Mouse (Mus musculus) lung, embryonic 15.5 days (tissue): ENCODE results near the gene Kctd10. TPM values are rescaled to one million over a fixed set of nuclear protein-coding genes. Genes with fewer than 3 reads are reported as not detected.
A peak's percentile ranks its signal among the peaks of the same experiment; 100 is the strongest.

ENCODE experiments used
- ATAC-seq: fragments of 200-750 bp; cut with Nextera tagmentation; 2 replicates; pipeline ENCODE4 v1.8.0; 2017; ENCODE audit warnings: moderate number of reproducible peaks, borderline replicate concordance; ENCODE audit not compliant: low FRiP score, low TSS enrichment; ENCODE audit errors: extremely low read depth
- H3K27ac ChIP-seq: fragments of 300-500 bp; sonication (generic); 2 replicates; pipeline ENCODE4 v1.5.1; 2015; ENCODE audit warnings: moderate library complexity, mild to moderate bottlenecking, inconsistent platforms
- H3K27me3 ChIP-seq: fragments of 300-500 bp; sonication (generic); 2 replicates; pipeline ENCODE4 v1.6.1; 2015; ENCODE audit warnings: inconsistent platforms
- H3K36me3 ChIP-seq: fragments of 300-500 bp; sonication (generic); 2 replicates; pipeline ENCODE4 v1.6.1; 2015; ENCODE audit warnings: inconsistent platforms
- H3K4me1 ChIP-seq: fragments of 300-500 bp; sonication (generic); 2 replicates; pipeline ENCODE4 v1.6.1; 2015; ENCODE audit warnings: inconsistent platforms
- H3K4me2 ChIP-seq: fragments of 300-500 bp; sonication (generic); 2 replicates; pipeline ENCODE4 v1.6.1; 2015; ENCODE audit warnings: inconsistent platforms, mild to moderate bottlenecking, moderate library complexity
- H3K4me3 ChIP-seq: fragments of 300-500 bp; sonication (generic); 2 replicates; pipeline ENCODE4 v1.5.1; 2015; ENCODE audit warnings: mild to moderate bottlenecking, inconsistent platforms
- H3K9ac ChIP-seq: fragments of 300-500 bp; sonication (generic); 2 replicates; pipeline ENCODE4 v1.6.1; 2015; ENCODE audit warnings: inconsistent platforms
- H3K9me3 ChIP-seq: fragments of 300-500 bp; sonication (generic); 2 replicates; pipeline ENCODE4 v1.6.1; 2016; ENCODE audit warnings: inconsistent platforms
- WGBS: fragments of 180-500 bp; shearing (Covaris S2); methylation state at CpG from one replicate; pipeline ENCODE4 v1.1.7; 2015; 5-methylcytosine and 5-hydroxymethylcytosine counted together
- polyA plus RNA-seq: library from polyadenylated mRNA; unstranded; fragments of >200 nt; fragmentation: Nextera tagmentation; extraction: Ambion mirVana; gene quantifications from 2 replicates; pipeline ENCODE4 v1.2.1, GENCODE M21; 2015

Kctd10 gene
- polyA plus RNA-seq, result 169 and 176 TPM in 2 replicates

DNA sequence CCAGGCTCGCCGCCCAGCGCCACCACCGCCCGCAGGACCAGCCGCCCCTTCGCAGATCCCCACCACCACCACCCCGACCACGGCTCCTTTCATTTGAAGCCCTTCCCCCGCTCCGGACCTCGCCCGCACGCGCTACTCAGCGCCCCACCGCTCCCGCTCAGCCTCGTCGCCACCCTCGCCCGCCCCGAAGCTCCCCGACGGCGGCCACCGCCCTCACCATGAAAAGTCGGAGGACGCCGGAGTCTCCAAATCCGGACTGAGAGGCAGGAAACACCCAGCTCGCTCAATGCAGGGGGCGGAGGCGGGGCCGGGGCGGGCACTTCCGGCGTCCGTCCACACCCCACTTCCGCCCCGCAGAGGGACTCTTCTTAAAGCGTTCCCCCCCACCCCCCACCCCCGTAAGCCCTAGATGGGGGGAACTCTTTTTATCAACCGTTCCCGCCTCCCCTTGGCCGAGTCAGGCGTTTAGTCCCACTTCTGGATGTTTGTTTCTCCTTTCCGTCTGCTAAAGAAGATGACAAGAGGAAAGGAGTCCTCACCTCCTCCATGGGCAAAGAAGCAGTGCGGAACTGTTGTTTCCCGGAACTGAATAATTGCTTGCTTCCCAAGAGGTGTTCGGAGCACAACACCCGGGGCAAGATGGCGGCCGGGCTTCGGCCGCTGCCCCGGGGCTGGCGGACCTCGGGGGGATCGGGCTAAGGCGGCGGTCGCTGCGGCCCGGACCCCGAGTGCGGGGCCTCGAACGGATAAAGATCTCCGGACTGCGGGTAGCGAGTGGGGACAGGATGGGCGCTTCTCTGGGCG lies at the start of gene Kctd10, which contains the start of gene Ube3b:
Kctd10 (minus strand) TSS at position 300 of the 804 bp plus-strand sequence.
Ube3b (plus strand) TSS at position 399 of the 804 bp plus-strand sequence.
- ATAC-seq, result peak; percentile 91
- Histone ChIP-seq H3K9ac (peak within 1 kb of the TSS; percentile 99), H3K36me3 (peaks cover 23% of the 10 kb centered on the region), H3K9me3 (no peaks in the 10 kb centered on the region), H3K27me3 (no peaks in the 10 kb centered on the region), H3K27ac (peak within 1 kb of the TSS; percentile 88), H3K4me1 (peaks cover 51% of the 10 kb centered on the region), H3K4me2 (peak within 1 kb of the TSS; percentile 75), H3K4me3 (peak within 1 kb of the TSS; percentile 89)
- under 1% methylated on average over 74 of the region's 74 CpGs for WGBS

DNA sequence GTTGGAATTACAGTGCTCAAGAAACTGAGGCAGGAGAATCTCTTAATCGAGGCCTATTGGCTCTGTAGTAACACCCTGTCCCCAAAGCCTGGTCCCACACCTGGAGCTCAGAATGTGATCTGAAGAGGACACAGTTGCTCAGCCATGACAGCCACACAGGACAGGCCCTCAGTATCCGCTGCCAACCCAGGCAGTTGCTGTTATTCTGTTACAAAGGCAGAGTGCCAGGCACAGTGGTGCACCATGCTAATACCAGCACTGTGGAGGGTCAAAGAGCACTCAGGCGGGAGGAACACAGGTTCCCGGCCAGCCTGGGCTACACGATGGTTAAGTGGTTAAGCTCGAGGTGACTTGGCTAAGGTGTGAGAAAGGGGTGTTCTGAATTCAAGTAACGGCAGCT lies 49.5 kb upstream of the Kctd10 start:
- no peak overlapping the region for H3K4me3 ChIP-seq
- no peak overlapping the region for H3K4me2 ChIP-seq
- H3K27me3 ChIP-seq, result no peaks in the 10 kb centered on the region
- H3K9ac ChIP-seq, result no peak overlapping the region
- no peak for ATAC-seq
- no peaks in the 10 kb centered on the region for H3K9me3 ChIP-seq
- no peaks in the 10 kb centered on the region for H3K36me3 ChIP-seq
- no peaks in the 10 kb centered on the region for H3K4me1 ChIP-seq
- WGBS, result 81% methylated on average over 7 of the region's 7 CpGs
- no peak overlapping the region for H3K27ac ChIP-seq

DNA sequence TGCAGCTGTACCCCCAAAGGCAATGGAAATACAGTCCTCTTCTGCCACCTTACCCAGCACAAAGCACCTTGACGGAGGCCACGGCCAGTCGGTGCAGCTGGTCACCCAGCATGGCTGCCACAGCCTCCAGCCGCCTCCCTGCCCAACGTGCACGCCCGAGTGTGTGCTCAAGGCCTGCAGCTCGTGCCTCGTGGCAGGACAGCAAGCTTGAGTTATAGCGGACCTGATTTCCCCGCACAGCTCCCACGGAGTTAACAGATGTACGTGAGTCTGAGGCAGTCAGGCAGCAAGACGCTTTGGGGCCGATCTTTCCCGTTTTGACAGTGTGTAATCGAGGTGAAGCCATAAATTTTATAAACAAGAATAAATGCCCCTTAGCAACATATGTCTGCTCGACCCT lies 48.3 kb upstream of the Kctd10 start:
- Histone ChIP-seq H3K4me1 (peaks cover 5% of the 10 kb centered on the region; the same call in 1 of the 2 replicates), H3K36me3 (no peaks in the 10 kb centered on the region), H3K27me3 (no peaks in the 10 kb centered on the region), H3K9me3 (no peaks in the 10 kb centered on the region), H3K4me2 (no peak overlapping the region), H3K27ac (no peak overlapping the region), H3K4me3 (no peak overlapping the region), H3K9ac (no peak overlapping the region)
- WGBS, result 56% methylated on average over 18 of the region's 18 CpGs
- ATAC-seq, result no peak

DNA sequence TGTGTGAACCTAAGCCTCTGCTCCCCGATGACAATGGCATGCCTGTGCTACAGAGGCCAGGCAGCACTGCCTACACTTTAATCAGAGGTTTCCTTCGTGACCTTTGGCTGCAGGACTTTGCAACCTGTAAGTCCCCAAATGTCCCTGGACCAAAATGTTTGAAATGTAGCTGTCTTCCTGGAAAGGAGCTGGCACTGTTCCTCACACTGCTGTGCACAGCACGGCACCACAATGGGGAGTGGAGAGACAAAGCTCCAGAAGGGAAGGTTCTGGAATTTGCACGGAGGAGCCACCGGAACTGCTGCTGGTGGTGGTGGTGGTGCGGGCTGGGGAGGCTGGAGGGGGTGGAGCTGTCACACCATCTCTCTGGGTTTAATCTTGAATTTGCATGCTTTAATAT lies 46.4 kb upstream of the Kctd10 start:
- WGBS, result 75% methylated on average over 6 of the region's 6 CpGs
- Histone ChIP-seq H3K4me2 (no peak overlapping the region), H3K4me1 (peaks cover 21% of the 10 kb centered on the region), H3K9me3 (no peaks in the 10 kb centered on the region), H3K27me3 (no peaks in the 10 kb centered on the region), H3K36me3 (no peaks in the 10 kb centered on the region), H3K4me3 (no peak overlapping the region), H3K9ac (no peak overlapping the region), H3K27ac (no peak overlapping the region)
- ATAC-seq, result no peak

DNA sequence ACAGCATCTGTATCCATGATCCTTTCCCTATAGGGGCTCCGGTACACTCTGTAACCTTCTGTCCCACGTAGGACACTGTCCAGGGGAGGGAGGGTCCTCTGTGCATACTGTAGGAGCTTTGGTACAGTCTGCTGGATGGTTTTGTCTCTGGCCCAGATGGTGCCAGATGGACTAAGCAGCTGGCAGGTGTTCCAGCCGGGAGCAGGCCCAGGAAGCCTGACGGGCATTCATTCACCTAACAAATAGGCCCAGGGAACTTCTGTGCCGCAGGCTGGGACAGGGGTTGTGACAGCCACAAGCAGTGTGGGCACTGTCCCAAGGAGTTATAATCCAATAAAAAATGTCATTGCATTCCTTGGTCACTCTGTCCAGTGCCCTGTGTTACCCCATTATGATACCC lies 43.7 kb upstream of the Kctd10 start:
- Histone ChIP-seq H3K4me1 (peaks cover 26% of the 10 kb centered on the region), H3K9ac (no peak overlapping the region), H3K4me3 (no peak overlapping the region), H3K9me3 (no peaks in the 10 kb centered on the region), H3K27ac (no peak overlapping the region), H3K36me3 (peaks cover 18% of the 10 kb centered on the region), H3K27me3 (no peaks in the 10 kb centered on the region), H3K4me2 (no peak overlapping the region)
- ATAC-seq, result no peak
- WGBS, result 79% methylated on average over 5 of the region's 5 CpGs

DNA sequence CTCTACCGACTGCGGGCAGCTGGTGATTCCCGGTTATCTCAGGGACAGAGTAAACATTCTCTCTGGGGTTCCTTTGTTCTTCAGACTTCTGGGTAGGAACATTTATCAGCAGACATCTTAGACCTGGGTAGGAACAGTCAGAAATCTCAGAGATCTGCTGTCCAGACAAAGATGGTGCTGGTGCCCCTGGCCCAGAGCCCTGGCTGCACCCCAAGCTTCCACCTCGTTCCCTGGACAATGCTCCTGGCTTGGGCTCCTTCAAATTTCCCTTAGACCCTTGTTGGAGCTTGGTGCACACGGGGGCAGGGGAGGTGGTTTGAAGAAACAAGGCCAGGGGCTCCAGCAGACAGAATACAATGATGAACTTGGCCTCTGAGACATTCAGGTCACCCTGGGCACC lies 42.3 kb upstream of the Kctd10 start:
- H3K4me3 ChIP-seq, result no peak overlapping the region
- H3K27me3 ChIP-seq, result no peaks in the 10 kb centered on the region
- no peak for ATAC-seq
- H3K9ac ChIP-seq, result no peak overlapping the region
- H3K9me3 ChIP-seq, result no peaks in the 10 kb centered on the region
- no peak overlapping the region for H3K27ac ChIP-seq
- H3K4me2 ChIP-seq, result peak overlapping the region; percentile 26; the same call in 1 of the 2 replicates
- peaks cover 26% of the 10 kb centered on the region for H3K4me1 ChIP-seq
- 18% methylated on average over 5 of the region's 5 CpGs for WGBS
- peaks cover 32% of the 10 kb centered on the region for H3K36me3 ChIP-seq

DNA sequence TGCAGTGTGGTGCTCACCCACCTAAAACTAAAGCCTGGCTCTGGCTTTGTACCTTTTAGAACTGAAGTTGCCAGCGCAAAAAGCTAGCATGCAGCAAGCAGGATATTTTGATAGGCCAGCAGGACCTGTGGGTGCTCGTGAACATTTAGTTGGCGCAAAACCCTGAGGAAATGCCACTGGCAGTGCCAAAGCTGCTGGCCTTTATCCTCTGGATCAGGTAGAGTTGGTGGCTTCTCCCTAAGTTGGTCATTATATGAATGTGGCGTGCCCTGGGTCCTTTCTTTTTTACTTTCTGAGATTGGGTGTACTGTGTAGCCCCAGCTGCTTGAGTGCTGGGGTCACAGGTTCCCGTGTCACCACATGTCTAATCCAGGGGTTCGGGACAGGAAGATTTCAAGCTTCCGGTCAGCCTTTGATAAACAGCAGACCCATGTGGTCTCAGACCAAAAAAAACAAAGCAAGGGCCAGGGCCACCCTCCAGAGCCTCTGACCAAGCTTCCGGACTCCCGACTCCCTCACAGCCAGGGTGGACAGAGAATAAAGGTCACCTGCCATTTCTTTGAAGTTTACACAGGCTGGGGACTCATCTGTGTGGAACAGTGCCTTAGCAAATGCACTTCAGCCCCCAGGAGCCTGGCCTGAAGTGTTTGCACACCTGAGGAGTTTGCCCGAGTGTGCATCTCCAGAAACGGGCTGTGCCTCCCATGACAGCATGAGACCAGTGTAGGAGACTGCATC lies 41.4 kb upstream of the Kctd10 start:
- H3K4me3 ChIP-seq, result no peak overlapping the region
- H3K4me1 ChIP-seq, result peaks cover 26% of the 10 kb centered on the region
- H3K27me3 ChIP-seq, result no peaks in the 10 kb centered on the region
- H3K27ac ChIP-seq, result no peak overlapping the region
- 0 out of 2 replicates have a peak, but pooled peaks have one; percentile 15 for ATAC-seq
- H3K9me3 ChIP-seq, result no peaks in the 10 kb centered on the region
- H3K4me2 ChIP-seq, result peak overlapping the region; percentile 26; the same call in 1 of the 2 replicates
- H3K36me3 ChIP-seq, result peaks cover 41% of the 10 kb centered on the region
- no peak overlapping the region for H3K9ac ChIP-seq
- WGBS, result 49% methylated on average over 11 of the region's 11 CpGs

DNA sequence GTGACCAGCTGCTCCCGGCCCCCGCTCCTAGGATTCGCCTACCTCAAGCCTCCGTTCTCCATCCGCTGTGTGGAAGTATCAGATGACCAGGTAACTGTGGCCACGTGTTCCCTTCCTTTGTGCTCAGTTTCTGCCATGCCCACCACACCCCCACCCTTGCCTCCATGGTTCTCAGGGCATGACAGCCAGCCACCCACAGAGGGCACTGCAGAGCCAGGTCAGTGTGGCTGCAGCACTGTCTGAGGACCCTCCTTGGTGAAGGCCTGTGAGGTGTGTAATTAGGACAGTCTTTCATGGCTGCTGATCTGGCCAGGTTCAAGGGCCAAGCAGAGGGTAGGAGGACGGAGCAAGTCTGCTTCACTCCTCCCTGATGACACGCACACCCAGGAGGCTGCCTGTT lies 38.2 kb upstream of the Kctd10 start:
- no peaks in the 10 kb centered on the region for H3K27me3 ChIP-seq
- no peaks in the 10 kb centered on the region for H3K9me3 ChIP-seq
- no peak overlapping the region for H3K4me3 ChIP-seq
- no peak overlapping the region for H3K27ac ChIP-seq
- ATAC-seq, result no peak
- 71% methylated on average over 8 of the region's 8 CpGs for whole genome bisulfite sequencing
- no peak overlapping the region for H3K4me2 ChIP-seq
- H3K36me3 ChIP-seq, result peaks cover 66% of the 10 kb centered on the region
- H3K9ac ChIP-seq, result no peak overlapping the region
- H3K4me1 ChIP-seq, result peaks cover 30% of the 10 kb centered on the region

DNA sequence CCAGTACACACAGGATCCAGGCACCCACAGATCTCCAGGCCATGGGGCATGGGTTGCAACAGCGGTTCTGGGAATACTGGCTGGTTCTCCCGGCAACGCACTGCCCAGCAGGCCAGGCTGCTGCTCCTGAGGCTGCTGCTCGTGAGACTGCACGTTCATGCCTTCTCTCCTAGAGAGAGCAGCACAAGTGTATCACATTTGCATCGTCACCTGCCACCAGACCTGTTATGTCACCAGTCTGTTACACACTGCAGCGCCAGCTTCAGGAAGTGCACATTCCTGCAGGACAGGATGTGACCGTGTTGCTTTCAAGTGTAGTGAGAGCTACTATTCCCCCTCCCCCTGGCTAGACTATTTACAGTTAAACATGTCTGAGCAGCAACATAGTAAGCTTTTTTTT lies 36.5 kb upstream of the Kctd10 start:
- no peak for ATAC-seq
- Histone ChIP-seq H3K27me3 (no peaks in the 10 kb centered on the region), H3K4me2 (no peak overlapping the region), H3K9me3 (no peaks in the 10 kb centered on the region), H3K4me1 (peaks cover 32% of the 10 kb centered on the region), H3K36me3 (peaks cover 77% of the 10 kb centered on the region), H3K9ac (no peak overlapping the region), H3K4me3 (no peak overlapping the region), H3K27ac (no peak overlapping the region)
- 67% methylated on average over 8 of the region's 8 CpGs for WGBS

DNA sequence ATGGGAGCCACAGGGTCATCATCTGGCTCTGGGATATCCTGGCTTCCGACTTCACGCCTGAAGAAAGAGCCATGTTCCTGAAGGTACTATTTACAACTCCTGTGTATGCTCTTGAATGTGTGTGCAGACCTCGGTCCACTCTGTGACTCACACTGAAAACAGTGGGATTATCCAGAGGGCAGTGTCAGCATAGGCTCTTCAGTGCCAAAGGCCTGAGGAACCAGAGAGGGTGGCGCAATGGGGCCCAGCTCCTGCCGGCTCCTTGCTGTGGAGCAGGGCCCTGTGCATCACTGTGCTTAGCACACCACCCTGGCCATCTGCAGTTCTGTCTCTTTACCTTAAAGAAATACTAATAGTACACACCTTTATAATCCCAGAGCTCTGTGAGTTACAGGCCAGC lies 35.3 kb upstream of the Kctd10 start:
- Histone ChIP-seq H3K36me3 (peaks cover 87% of the 10 kb centered on the region), H3K4me1 (peaks cover 34% of the 10 kb centered on the region), H3K27ac (no peak overlapping the region), H3K27me3 (no peaks in the 10 kb centered on the region), H3K9me3 (no peaks in the 10 kb centered on the region), H3K4me2 (no peak overlapping the region), H3K9ac (no peak overlapping the region), H3K4me3 (no peak overlapping the region)
- no peak for ATAC-seq
- 94% methylated on average over 5 of the region's 5 CpGs for WGBS

DNA sequence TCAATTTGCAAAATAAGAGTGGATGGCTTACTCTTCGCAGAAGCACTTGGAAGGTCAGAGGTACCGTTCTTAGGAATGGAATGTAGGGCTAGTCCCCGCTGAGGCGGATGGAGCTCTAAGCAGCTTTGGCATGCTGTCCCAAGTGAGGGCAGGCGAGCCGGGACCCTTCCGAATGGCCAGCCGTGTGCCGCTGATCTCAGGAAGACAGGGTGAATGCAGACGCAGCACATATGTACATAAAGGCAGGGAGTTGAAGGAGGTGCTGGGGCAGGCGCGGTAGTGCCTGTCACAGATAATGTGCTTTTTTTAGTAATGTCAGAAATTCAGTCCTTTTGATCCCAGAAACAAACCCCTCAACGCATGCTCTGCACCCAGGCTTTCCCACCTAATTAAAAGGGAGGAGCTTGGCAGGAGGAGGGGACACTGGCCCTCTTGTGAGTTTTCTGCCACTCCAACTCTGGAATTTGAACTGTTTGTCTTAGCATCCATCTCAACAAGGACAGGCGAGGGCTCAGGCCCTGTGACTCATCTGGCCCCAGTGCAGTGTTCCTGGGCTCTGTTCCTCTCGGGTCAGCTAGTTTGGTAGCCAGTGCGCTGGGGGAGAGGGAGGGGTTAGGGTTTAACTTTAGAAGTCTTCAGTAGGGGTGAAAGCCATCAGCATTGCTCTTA lies 32.9 kb upstream of the Kctd10 start:
- Histone ChIP-seq H3K9ac (no peak overlapping the region), H3K4me2 (no peak overlapping the region), H3K4me3 (no peak overlapping the region), H3K27ac (peak overlapping the region; percentile 78), H3K27me3 (no peaks in the 10 kb centered on the region), H3K9me3 (no peaks in the 10 kb centered on the region), H3K4me1 (peaks cover 34% of the 10 kb centered on the region), H3K36me3 (peaks cover 87% of the 10 kb centered on the region)
- WGBS, result 23% methylated on average over 16 of the region's 16 CpGs
- peak; percentile 86 for ATAC-seq
